Mouse (Mus musculus) frontal cortex, postnatal 10 days (tissue): Measurements from ENCODE around the gene Gmppa.

ENCODE experiments used
- DNase-seq, 2 experiments: peaks; one replicate each; pipeline ENCODE4 v3.0.0; 2022; ENCODE audit warnings: low spot score in 2 of 2, mixed read lengths in 1 of 2

Gmppa gene

DNA sequence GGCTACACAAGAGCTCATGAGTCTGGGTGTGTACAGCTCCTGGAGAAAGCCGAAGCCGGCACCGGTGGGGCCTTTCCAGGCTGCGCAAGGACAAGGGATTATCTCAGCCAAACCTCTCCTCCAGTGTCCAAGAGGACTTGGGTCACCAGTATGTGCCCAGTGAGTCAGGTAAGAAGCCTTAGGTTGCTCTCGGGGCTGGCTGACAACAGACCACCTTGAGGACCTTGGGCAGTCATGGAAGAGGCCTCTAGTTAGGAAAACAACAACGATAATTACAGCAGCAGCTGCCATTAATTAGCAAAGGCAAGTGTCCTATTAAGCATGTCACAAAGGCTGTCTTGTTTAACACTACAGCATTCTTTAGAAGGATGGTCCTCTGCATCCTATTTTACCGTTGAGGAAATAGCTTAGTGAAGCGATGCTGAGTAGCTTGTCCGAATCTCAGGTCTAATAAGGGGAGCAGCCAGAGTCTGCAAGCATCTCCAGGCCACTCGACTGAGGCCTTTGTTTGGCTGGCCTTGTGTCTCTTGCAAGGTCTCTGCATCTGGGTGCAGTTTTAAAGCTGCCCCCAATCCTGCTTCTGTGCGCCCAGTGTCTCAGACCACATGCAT lies 11.8 kb upstream of the Gmppa start:
- no peak for DNase-seq

DNA sequence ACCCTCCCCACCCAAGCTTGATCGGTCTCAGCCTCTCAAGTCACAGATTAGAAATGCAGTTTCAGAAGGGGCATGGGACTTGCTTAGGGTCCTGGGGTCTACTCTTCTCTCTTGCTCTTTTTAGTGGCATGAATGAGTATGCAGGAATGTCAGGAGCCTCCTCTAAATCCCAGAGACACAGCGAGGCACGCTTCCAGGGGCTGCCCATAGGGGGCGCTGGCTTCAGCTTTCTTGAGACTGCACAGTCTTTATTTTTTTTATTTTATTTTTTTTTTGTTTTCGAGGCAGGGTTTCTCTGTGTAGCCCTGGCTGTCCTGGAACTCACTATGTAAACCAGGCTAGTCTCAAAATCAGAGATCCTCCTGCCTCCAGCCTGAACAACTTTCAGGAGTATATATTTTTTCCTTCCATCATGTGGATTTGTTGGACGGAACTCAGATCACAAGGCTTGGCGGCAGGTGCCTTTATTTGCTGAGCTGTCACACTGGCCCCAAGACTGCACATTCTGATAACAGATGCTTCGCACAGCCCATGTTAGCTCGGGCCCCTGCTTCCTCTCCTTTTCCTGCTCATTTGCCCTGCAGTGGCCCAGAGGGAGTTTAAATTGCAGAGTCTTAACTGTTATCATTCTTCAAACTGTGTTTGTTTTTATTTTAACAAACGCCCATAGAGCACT lies 9.8 kb upstream of the Gmppa start:
- DNase-seq = peak in 1 of 2 experiments; percentile 32

DNA sequence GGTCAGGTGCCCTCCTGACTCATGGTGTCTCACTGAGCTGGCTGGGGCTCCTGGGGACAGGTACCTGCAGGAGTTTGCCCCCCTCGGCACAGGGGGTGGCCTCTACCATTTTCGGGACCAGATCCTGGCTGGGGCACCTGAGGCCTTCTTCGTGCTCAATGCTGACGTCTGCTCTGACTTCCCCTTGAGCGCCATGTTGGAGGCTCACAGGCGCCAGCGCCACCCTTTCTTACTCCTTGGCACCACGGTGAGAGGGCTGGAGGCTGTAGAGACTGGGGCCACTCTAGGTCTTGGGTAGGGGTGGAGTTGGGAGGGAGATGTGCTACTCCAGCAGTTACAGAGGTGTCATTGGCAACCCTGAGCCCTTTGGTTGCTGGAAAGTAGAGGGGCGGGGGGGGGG lies 3.1 kb downstream of the Gmppa start:
- no peak for DNase-seq

DNA sequence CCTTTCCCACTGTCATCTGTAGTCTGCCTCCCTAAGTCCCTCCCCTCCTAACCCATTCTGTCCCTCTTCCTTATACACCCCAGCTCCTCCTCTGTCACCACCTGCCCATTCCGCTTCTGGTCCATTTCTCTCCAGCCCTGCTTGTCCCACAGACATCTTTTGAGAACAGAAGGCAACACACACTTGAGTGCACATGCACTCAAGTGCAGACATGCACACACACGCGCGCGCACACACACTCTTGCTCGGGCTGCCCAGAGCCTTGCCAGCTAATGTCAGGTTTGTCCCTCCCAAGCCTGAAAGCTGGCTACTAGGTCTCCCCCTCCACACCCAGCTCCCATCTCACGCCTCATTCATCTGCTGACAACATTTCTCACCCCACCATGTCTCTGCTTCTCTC lies 4.9 kb downstream of the Gmppa start:
- no peak for DNase-seq

DNA sequence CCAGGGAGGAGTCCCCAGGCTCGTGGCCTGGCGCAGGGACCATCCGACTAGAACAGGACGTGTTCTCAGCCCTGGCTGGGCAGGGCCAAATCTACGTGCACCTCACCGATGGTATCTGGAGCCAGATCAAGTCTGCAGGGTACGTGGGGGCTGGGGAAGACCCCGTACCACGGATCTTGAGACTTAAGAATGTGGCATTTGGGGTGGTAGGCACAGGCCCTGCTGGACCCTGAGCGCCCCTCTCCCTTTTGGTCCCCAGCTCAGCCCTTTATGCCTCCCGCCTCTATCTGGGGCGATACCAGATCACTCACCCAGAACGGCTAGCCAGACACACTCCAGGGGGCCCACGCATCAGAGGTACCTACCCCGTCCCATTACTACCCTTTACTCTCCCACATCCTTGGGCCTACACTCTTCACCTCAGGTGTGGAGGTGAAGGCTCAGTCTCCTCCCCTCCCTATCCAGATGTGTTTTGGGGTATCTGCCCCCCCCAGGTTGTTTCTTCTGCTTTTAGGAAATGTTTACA lies 5.8 kb downstream of the Gmppa start:
- DNase-seq = no peak

DNA sequence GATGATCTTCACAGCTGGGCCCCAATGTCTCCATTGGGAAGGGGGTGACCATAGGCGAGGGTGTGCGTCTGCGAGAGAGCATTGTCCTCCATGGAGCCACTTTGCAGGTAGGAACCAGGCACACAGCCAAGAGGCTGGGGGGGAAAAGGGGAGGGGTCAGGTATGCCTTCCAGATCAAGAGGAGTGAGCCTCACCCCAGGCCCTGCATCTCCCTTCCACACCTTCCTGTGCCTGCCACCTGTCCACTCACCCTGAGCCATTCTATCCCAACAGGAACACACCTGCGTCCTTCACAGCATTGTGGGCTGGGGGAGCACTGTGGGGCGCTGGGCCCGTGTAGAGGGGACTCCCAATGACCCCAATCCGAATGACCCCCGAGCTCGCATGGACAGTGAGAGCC lies 6.4 kb downstream of the Gmppa start:
- DNase-seq = no peak

DNA sequence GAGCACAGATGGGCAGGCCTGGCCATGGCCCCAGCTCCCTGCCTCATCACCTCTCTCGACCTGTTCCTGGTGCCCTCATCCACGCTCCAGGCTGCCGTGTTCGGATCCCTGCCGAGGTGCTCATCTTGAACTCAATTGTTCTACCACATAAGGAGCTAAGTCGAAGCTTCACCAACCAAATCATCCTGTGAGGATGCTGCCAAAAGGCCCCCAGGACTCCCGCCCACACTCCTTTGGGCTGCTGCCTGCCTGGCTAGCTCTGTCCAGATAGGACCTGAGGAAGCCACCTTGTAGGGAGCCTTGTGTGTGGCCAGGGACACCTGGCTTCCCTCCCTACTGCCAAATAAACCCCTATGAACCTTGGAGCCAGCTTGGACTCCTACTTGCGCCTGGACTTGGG lies 7.1 kb downstream of the Gmppa start:
- no peak for DNase-seq

DNA sequence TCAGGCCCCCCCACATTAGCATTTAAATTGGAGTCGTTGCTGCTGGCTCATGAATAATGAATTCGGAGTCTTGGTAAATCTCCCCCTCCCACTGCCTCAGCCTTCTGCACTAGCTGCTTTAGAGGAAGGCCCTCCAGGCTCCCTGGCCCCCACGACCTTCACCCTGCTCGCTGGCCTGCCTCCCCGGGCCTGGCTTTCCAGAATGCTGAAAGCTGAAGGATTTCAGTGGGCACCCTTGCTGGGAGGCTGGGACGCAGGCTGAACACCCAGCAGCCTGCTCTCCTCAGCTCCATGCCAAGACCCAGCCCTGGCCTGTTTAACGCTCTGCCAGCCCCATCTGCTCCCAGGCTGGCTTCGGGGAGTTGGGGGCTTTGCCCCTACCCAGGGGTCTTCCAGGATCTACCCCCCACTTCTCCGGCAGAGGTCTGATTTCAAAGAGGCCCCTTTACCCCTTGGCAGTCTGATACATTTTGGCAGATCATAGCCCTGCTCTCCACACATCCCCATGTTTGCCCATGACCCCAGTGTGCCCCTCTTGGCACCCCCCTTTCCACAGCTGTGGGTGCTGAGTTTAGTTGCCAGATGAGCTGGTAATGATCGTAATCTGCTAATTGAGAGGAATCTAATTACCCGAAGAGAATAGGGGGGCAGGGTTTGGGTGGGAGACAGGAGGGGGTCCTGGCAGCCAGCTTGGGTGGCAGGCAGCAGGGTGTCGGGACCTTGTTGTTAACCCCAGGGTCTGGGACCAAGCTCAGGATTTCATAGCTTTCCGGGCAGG lies 7.7 kb downstream of the Gmppa start:
- DNase-seq = no peak

DNA sequence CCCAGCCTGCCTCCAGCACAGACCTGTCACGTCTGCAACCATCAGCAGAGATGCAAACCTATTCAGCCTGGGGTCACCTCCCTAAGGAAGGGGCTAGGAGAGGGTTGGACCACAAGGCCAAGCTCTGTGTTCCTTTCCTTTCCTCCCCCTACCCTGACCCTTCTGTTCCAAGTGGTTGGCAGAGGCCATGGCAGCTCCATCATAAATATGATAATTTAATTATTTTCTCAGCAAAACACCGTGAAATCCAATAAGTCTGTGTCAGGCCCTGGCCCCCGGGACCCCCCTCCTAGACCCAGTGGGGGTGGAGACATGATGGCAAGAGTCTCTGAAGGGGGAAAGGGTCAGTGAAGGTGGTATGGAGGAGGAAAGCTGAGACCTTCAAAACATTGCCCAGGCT lies 8.5 kb downstream of the Gmppa start:
- no peak for DNase-seq

DNA sequence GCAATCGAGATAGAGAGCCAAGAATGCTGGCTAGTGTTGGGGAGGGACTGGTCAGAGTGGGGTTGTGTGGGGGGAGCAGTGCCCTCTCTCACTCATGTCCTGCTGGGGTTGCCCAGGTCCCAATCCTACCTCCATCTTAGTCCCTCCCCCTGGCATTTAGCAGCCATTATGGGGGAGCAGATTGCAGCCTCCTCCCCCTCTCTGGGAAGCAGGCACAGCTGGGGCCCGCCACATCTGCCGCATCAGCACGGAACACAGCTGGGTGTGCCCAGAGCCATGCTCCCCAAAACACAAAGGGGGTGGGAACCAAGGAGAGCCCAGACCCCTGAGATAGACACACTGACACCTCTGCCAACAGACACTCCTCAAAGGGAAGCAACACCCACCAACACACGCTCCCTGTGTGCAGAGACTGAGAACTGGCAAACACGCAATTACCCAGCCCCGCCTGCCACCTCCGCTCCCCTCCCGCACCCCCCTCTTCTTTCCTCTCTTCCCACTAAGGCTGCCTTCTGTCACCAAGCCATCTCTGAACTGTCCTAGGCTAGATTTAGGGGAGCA lies 9.5 kb downstream of the Gmppa start:
- peak in 1 of 2 experiments; percentile 55 for DNase-seq

DNA sequence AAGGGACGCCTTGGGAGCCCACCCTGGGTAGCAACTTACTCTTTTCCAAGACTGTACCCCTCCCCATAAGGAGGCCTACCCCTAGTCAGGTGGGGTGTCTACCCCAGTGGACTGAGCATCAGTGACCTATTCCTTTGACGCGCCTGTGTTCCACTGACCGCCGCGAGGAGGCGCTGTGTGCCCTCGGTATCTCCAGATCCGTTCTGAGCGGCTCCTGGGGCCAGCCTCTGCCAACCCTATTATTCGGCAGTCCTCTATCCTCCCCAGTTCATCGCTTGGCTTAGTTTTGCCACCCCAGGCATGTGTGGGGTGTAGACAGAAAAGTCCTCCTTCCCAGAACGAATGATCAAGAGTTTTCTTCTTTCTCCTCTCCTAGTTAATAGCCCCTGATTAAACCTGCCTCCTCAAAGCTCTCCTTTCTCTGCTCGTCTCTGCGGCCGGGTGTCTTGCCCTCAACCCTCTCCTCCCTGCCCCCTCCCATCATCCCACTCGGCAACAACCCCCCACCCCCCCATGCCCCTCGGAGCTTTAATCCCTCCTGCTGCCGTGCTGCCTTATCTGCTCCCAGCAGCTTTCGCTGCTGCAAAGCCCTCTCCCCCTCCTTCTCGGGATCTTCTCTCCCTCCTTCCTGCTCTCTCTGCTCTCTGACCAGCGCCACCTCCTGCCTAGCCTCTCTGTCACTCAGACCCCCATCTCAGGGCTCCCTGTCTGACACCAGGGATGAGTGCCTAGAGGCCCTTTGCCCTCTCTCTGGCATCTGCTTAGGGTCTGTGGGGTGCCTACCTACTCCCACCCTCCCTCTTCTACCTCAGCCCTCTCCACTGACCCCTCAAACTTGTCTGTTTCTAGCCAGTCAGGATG lies 10.3 kb downstream of the Gmppa start:
- peak in 1 of 2 experiments; percentile 74 for DNase-seq

DNA sequence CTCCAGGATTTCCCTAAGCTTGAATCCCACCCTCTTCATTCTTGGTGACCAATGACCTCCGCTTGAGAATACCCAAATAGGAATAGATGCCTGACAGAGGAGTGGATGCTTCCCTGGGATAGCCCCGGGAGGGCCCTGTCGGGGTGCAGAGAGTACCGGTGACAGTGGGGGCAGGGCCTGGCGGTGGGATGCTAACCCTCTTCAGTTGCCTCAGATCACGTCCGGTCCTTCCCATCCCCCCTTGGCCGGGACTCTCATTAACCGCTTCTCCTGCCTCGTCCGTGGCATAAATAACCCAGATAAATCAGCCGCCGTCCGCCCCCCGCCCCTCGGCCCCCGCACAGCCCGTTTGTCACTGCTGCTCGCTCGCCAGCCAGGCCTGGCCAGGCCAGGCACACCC lies 10.9 kb downstream of the Gmppa start:
- no peak for DNase-seq

DNA sequence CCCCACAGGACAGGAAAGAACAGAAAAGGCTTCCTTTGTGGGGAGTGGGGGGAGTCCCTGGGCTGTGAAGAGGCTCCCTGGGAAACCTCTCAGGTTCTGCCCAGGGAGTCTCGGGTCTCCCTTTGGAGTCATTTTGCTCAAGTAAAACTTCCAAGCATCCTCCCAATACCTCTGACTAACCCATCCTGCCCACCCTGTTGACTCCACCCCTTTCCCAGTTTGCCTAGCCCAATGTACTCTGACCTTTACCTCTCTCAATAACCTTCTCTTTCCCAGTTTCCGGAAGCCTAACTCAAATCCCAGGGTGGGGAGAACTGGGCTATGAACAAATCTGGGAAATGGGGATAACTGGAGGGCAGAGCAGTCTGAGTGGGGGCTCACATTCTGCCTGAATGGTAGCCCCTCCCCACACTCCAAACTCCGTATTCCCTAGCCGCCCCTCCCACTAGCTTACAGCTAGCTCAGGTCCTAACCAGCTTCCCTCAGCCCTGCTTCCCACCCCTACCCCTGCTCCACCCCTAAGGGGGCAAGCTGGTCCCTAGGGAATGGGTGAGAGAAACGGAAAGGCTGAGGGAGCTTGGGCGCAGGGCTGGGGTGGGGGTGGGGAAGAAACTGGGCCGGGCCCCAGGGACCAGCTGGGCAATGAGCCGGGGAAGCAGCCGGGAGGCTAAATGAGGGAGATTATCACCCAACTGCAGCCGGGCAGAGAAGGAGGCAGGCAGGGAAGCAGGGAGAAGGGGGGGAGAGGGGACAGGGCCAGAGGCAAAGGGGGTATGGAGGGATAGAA lies 11.7 kb downstream of the Gmppa start:
- no peak for DNase-seq

DNA sequence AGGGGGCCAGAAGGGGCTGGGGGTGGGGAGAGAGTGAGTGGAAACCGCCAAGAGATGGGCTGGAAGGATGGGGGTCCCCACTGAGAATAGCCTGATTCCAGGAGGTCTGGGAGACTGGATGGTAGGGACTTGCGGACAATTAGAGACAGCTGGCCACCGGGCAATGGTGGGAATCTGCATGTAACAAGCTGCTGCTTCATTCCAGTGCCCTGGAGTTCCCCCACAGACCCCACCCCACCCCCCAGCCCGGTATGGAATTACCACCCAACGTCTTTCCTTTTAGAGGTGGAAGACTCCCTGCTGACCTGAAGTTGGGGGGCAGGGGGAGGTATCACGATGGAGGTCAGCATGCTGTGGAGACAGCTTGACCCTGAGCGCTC lies 12.3 kb downstream of the Gmppa start:
- DNase-seq = no peak

DNA sequence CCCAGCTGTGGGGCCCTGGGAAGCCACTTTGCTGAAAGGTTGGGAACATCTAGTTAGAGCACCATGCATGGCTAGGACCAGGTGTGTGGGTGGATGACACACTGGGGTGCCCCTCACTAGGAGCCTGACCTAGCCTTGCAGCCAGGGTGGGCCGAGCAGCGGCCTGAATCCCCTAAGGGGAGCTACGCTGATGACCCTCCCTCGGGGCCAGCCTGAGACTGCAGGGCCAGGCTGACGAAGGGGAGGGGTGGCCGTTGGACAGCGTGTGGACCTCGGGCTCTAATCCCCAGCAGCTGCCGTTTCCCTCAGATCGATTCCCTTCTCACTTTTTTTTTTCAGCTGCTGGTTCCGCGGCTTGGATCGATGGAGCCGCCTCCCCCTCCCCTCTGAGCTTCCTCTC lies 13.2 kb downstream of the Gmppa start:
- DNase-seq = no peak

DNA sequence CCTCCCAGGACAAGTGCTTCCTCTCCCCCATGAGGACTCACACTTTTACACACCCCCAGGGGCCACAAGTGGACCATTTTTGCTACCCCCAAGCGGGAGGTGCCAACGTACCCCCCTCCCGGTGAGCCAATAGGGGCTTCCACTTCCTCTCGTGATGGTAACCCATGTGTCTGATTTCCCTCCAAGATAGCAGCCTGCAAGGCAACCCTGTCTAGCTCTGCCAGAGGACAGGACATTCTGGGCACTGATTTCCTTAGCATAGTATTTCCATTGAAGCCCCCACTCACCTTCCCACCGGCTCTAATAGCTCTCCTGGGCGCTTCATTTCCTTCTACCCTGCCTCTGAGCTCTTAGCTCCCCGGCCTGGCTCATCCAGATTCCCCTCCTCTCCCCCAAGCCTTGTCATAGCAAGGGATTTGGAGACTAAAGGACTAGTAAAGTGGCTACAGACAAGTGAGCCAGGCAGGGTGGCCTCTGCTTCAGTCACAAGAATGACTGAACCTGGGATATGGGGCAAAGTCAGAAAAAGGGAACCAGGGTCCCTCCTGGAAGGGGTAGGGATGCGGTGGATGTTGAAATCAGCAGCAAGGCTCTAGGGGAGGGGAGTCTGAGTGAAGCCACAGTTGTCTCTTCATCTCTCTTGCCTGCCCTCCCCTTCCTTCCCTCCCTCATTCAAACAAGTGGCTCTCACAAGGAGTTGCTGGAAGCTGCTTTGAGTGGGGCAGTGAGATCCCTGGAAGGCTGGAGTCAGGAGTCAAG lies 13.8 kb downstream of the Gmppa start:
- no peak for DNase-seq

DNA sequence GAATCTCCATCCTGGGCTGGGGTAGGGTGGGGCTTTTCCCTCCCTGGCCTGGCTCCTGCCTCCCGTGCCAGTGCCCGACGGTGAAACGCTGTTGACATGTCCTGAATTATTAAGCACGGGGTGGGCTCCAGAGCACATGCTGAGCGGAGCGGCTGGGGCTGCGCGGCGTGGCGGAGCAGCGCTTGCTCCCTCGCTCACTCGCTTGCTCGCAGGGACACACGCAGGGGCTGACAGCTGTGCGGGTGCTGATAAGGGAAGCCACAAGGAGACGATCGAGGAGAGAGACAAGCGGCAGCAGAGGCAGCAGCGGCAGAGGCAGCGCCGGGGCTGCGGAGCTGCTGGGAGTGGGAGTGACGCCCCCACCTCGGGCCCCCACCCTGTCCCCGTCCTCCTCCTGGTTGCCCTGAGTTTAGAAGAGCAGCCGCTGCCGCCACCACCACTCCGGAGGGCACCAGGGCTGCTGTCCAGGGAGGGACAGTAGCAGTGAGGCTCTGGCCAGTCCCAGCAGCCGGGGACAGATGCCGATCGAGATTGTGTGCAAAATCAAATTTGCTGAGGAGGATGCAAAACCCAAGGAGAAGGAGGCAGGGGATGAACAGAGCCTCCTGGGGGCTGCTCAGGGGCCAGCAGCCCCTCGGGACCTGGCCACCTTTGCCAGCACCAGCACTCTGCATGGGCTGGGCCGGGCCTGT lies 14.7 kb downstream of the Gmppa start, which contains the start of gene Asic4:
Gene Asic4, plus strand, starts transcription at position 123 of the 692 bp plus-strand sequence.
- DNase-seq = no peak

DNA sequence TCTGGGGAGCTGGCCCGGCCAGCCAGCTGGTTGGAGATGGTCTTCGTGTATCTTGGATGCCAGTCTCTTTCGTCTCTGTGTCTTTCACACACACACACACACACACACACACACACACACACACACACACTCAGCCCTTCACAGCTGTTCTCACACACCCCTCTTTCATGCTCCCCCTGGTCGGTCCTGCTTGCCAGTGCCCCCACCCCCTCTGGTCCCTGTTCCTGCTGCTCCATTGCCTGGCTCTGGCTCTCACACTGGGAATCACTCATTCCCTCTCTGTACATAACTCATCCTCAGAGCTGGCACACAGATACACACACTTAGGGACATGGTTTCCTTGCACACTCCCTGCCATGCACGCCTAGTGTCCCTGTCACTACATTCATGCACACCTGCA lies 16.2 kb downstream of the Gmppa start:
- no peak for DNase-seq

DNA sequence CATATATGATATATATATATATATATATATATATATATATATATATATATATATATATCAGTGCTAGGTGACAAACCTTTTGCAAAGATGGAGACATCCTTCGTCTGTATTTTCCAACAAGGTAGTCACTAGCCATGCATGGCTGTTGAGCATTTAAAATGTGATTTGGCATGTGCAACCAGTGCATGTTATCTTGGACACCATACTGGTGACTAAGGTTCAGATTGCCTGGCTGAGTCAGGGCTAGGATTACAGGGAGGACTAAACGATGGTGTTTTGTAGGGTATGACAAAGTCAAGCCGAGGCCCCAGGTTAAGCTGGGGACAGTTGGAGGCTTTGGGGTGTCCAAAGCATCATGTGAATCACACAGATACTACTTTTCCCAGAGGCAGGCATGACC lies 19.7 kb downstream of the Gmppa start:
- no peak for DNase-seq
